9 mouse cellular contexts compared by ENCODE assay signal in the genomic region with DNA sequence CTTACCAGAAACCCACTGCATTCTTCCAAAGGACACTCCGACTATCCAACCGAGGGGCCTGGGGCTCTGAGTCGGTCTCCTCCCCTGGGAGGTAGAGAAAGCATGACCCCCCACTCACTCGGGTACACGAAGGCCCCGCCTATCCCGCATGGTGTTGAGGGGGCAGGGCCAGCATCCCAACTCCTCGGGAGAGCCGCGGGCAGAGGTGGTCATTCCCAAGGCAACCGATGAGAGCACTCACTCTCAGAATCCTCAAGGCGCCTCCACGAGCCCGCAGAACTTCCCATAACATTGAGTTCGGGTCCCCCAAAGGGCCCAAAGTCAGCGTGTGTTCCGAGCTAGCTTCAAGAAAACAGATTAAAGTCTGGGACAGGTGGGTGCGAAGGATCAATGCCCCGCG. TPM values are rescaled to one million over a fixed set of nuclear protein-coding genes. Genes with fewer than 3 reads are reported as not detected.
DNase-seq lines count a peak whose midpoint lies in the region; ATAC-seq and TF ChIP-seq lines count a peak whose summit lies in the region.
"Had no signal": no experiment of that assay in that cellular context is flagged by ENCODE, and none has a peak within 500 bp of the region (broad histone marks: within the 10 kb centered on the region; RNA-seq: fewer than 3 reads in every experiment).

No protein-coding gene starts in this region.

- H3K4me3 ChIP-seq in kidney, adult 2 months (ENCODE audit: insufficient read depth, low read depth, low read length), result peak overlapping the region; percentile 75
- peak overlapping the region; percentile 37 for H3K4me3 ChIP-seq in embryonic facial prominence, embryonic 11.5 days (ENCODE audit: low read depth, low read length)
- H3K4me3 ChIP-seq in hindbrain, embryonic 16.5 days (ENCODE audit: low read length), result peak overlapping the region; percentile 65
- peak overlapping the region; percentile 61 for H3K4me3 ChIP-seq in liver, embryonic 15.5 days (replicated peaks)
- peak overlapping the region; percentile 61 for H3K4me3 ChIP-seq in neural tube, embryonic 15.5 days (replicated peaks)

- peak overlapping the region; percentile 74; the same call in 1 of the 2 replicates for H3K27ac ChIP-seq in kidney, adult 2 months (ENCODE audit: insufficient read depth, low read depth, low read length)
- no peak overlapping the region for H3K27ac ChIP-seq in embryonic facial prominence, embryonic 11.5 days (replicated peaks; ENCODE audit: low read depth, low read length)
- peak overlapping the region; percentile 51; the same call in 1 of the 2 replicates for H3K27ac ChIP-seq in hindbrain, embryonic 16.5 days (ENCODE audit: low read depth, low read length)
- peak overlapping the region; percentile 68; the same call in 1 of the 2 replicates for H3K27ac ChIP-seq in liver, embryonic 15.5 days (replicated peaks)
- peak overlapping the region; percentile 91 for H3K27ac ChIP-seq in neural tube, embryonic 15.5 days (replicated peaks)

- H3K9ac ChIP-seq in embryonic facial prominence, embryonic 11.5 days (replicated peaks; ENCODE audit: low read length), result peak overlapping the region; percentile 59
- peak overlapping the region; percentile 72 for H3K9ac ChIP-seq in hindbrain, embryonic 16.5 days (ENCODE audit: low read depth, low read length)
- peak overlapping the region; percentile 25 for H3K9ac ChIP-seq in liver, embryonic 15.5 days
- H3K9ac ChIP-seq in neural tube, embryonic 15.5 days (replicated peaks), result peak overlapping the region; percentile 61

- no peaks in the 10 kb centered on the region for H3K27me3 ChIP-seq in kidney, adult 2 months (replicated peaks; ENCODE audit: control insufficient read depth, insufficient read depth, low read length)
- no peaks in the 10 kb centered on the region; the same call in 1 of the 2 replicates for H3K27me3 ChIP-seq in embryonic facial prominence, embryonic 11.5 days (ENCODE audit: control insufficient read depth, insufficient read depth, low read length)
- H3K27me3 ChIP-seq in hindbrain, embryonic 16.5 days (replicated peaks; ENCODE audit: control insufficient read depth, insufficient read depth, low read length), result no peaks in the 10 kb centered on the region
- H3K27me3 ChIP-seq in liver, embryonic 15.5 days, result peaks cover 15% of the 10 kb centered on the region; the same call in 1 of the 2 replicates
- H3K27me3 ChIP-seq in neural tube, embryonic 15.5 days (replicated peaks), result peaks cover 15% of the 10 kb centered on the region; the same call in 1 of the 2 replicates

- no peak for TF ChIP-seq CTCF in kidney, adult 2 months (conservative IDR thresholded peaks at IDR 0.05; ENCODE audit: insufficient read depth, insufficient read length, low read depth, low read length)

- no peaks in the 10 kb centered on the region for H3K4me1 ChIP-seq in kidney, adult 2 months (ENCODE audit: control insufficient read depth, insufficient read depth, low read length)
- no peaks in the 10 kb centered on the region; the same call in 1 of the 2 replicates for H3K4me1 ChIP-seq in embryonic facial prominence, embryonic 11.5 days (ENCODE audit: control insufficient read depth, insufficient read depth, low read length)
- H3K4me1 ChIP-seq in hindbrain, embryonic 16.5 days (ENCODE audit: control insufficient read depth, insufficient read depth, low read depth, low read length), result peaks cover 10% of the 10 kb centered on the region
- H3K4me1 ChIP-seq in liver, embryonic 15.5 days (replicated peaks), result peaks cover 25% of the 10 kb centered on the region
- H3K4me1 ChIP-seq in neural tube, embryonic 15.5 days, result peaks cover 34% of the 10 kb centered on the region

- no peak for TF ChIP-seq POLR2A in kidney, adult 2 months (IDR thresholded peaks at IDR 0.05; ENCODE audit: low read depth, low read length)

- no peaks in the 10 kb centered on the region for H3K36me3 ChIP-seq in kidney, adult 2 months (ENCODE audit: control insufficient read depth, insufficient read depth, low read length)
- H3K36me3 ChIP-seq in embryonic facial prominence, embryonic 11.5 days (replicated peaks; ENCODE audit: control insufficient read depth, insufficient read depth, low read depth, low read length), result no peaks in the 10 kb centered on the region
- H3K36me3 ChIP-seq in hindbrain, embryonic 16.5 days (ENCODE audit: control insufficient read depth, insufficient read depth, low read length), result peaks cover 5% of the 10 kb centered on the region
- peaks cover 12% of the 10 kb centered on the region; the same call in 1 of the 2 replicates for H3K36me3 ChIP-seq in liver, embryonic 15.5 days (replicated peaks)
- H3K36me3 ChIP-seq in neural tube, embryonic 15.5 days, result peaks cover 11% of the 10 kb centered on the region; the same call in 1 of the 2 replicates

- no peaks in the 10 kb centered on the region for H3K9me3 ChIP-seq in embryonic facial prominence, embryonic 11.5 days (replicated peaks; ENCODE audit: control insufficient read depth, low read length)
- H3K9me3 ChIP-seq in hindbrain, embryonic 16.5 days (ENCODE audit: control insufficient read depth, low read length), result no peaks in the 10 kb centered on the region
- H3K9me3 ChIP-seq in liver, embryonic 15.5 days (replicated peaks), result no peaks in the 10 kb centered on the region
- H3K9me3 ChIP-seq in neural tube, embryonic 15.5 days (replicated peaks), result no peaks in the 10 kb centered on the region

- ATAC-seq in embryonic facial prominence, embryonic 11.5 days (replicated peaks; ENCODE audit: insufficient number of reproducible peaks, low FRiP score, low TSS enrichment, low read depth), result peak; percentile 54
- peak; percentile 48 for ATAC-seq in hindbrain, embryonic 16.5 days
- peak; percentile 20; the same call in 1 of the 2 replicates for ATAC-seq in liver, embryonic 15.5 days (ENCODE audit: insufficient read depth)
- peak; percentile 63 for ATAC-seq in neural tube, embryonic 15.5 days (ENCODE audit: low FRiP score)

- WGBS in kidney, adult 2 months, result 2% methylated on average over 20 of the region's 20 CpGs
- WGBS in embryonic facial prominence, embryonic 11.5 days, result 2% methylated on average over 20 of the region's 20 CpGs
- 2% methylated on average over 19 of the region's 20 CpGs for WGBS in hindbrain, embryonic 16.5 days
- WGBS in liver, embryonic 15.5 days (ENCODE audit: insufficient replicate concordance), result 6% methylated on average over 20 of the region's 20 CpGs
- WGBS in neural tube, embryonic 15.5 days, result 1% methylated on average over 20 of the region's 20 CpGs

- no peak for DNase-seq in kidney, adult 2 months
- no peak for DNase-seq in kidney, adult 18-20 months
- DNase-seq in ZHBTc4 (ENCODE audit: low read depth, low spot score), result peak; percentile 55
- peak; percentile 61 for DNase-seq in embryonic facial prominence, embryonic 11.5 days (ENCODE audit: low spot score)
- no peak for DNase-seq in left cerebral cortex, adult 8-10 months (ENCODE audit: low spot score in 2 of 2)

- peak overlapping the region; percentile 65 for H3K4me2 ChIP-seq in embryonic facial prominence, embryonic 11.5 days (ENCODE audit: low read depth, low read length)
- H3K4me2 ChIP-seq in hindbrain, embryonic 16.5 days (ENCODE audit: low read length), result peak overlapping the region; percentile 74
- H3K4me2 ChIP-seq in liver, embryonic 15.5 days, result peak overlapping the region; percentile 89
- peak overlapping the region; percentile 87 for H3K4me2 ChIP-seq in neural tube, embryonic 15.5 days

RNA-seq across cellular contexts. Expression of a gene that starts 2.0 kb away (rescaled TPM):
- polyA plus RNA-seq in kidney, adult 2 months (2012; rRNA removed), result 1.2 and 1.5 TPM in 2 replicates
- 0.52 and 0.72 TPM in 2 replicates for polyA plus RNA-seq in embryonic facial prominence, embryonic 11.5 days (2014; fragmentation: Nextera tagmentation; extraction: Ambion mirVana)
- 0.36 and 0.88 TPM in 2 replicates for polyA plus RNA-seq in hindbrain, embryonic 16.5 days (2015; fragmentation: Nextera tagmentation; extraction: Ambion mirVana)
- polyA plus RNA-seq in liver, embryonic 15.5 days (2015; fragmentation: Nextera tagmentation; extraction: Ambion mirVana), result 2.3 and 2.5 TPM in 2 replicates
- polyA plus RNA-seq in neural tube, embryonic 15.5 days (2015; fragmentation: Nextera tagmentation; extraction: Ambion mirVana), result 0.22 and 1.3 TPM in 2 replicates
- 1 to 10 TPM in 2 of 4 experiments, under 1 TPM in 2; 0.63 to 1.4 (median 1.0) TPM for total RNA-seq in left cerebral cortex, adult 8-10 months (2022)

RNA-seq across cellular contexts. Expression of a gene that starts 2.9 kb away (rescaled TPM):
- polyA plus RNA-seq in kidney, adult 2 months (2012; rRNA removed), result 117 and 120 TPM in 2 replicates
- 24.4 and 26.8 TPM in 2 replicates for polyA plus RNA-seq in embryonic facial prominence, embryonic 11.5 days (2014; fragmentation: Nextera tagmentation; extraction: Ambion mirVana)
- 37.1 and 38.9 TPM in 2 replicates for polyA plus RNA-seq in hindbrain, embryonic 16.5 days (2015; fragmentation: Nextera tagmentation; extraction: Ambion mirVana)
- polyA plus RNA-seq in liver, embryonic 15.5 days (2015; fragmentation: Nextera tagmentation; extraction: Ambion mirVana), result 11.9 and 12.6 TPM in 2 replicates
- 32.6 and 32.7 TPM in 2 replicates for polyA plus RNA-seq in neural tube, embryonic 15.5 days (2015; fragmentation: Nextera tagmentation; extraction: Ambion mirVana)
- 10 to 100 TPM; 28.5 to 49.0 (median 38.7) TPM for total RNA-seq in left cerebral cortex, adult 8-10 months (2022)

RNA-seq across cellular contexts. Expression of a gene that starts 12.0 kb away (rescaled TPM):
- 0.13 TPM in 1 of 2 replicates, not detected in the other for polyA plus RNA-seq in kidney, adult 2 months (2012; rRNA removed)
- not detected in 2 replicates for polyA plus RNA-seq in embryonic facial prominence, embryonic 11.5 days (2014; fragmentation: Nextera tagmentation; extraction: Ambion mirVana)
- polyA plus RNA-seq in hindbrain, embryonic 16.5 days (2015; fragmentation: Nextera tagmentation; extraction: Ambion mirVana), result not detected in 2 replicates
- polyA plus RNA-seq in liver, embryonic 15.5 days (2015; fragmentation: Nextera tagmentation; extraction: Ambion mirVana), result 0.12 and 0.18 TPM in 2 replicates
- not detected in 2 replicates for polyA plus RNA-seq in neural tube, embryonic 15.5 days (2015; fragmentation: Nextera tagmentation; extraction: Ambion mirVana)
- total RNA-seq in left cerebral cortex, adult 8-10 months (2022), result not detected
- total RNA-seq: layer of hippocampus, postnatal 10 days had no signal

RNA-seq across cellular contexts. Expression of a gene that starts 16.5 kb away (rescaled TPM):
- 105 TPM in 2 replicates for polyA plus RNA-seq in kidney, adult 2 months (2012; rRNA removed)
- 177 and 184 TPM in 2 replicates for polyA plus RNA-seq in embryonic facial prominence, embryonic 11.5 days (2014; fragmentation: Nextera tagmentation; extraction: Ambion mirVana)
- 172 and 174 TPM in 2 replicates for polyA plus RNA-seq in hindbrain, embryonic 16.5 days (2015; fragmentation: Nextera tagmentation; extraction: Ambion mirVana)
- 79.3 and 86.2 TPM in 2 replicates for polyA plus RNA-seq in liver, embryonic 15.5 days (2015; fragmentation: Nextera tagmentation; extraction: Ambion mirVana)
- 178 and 194 TPM in 2 replicates for polyA plus RNA-seq in neural tube, embryonic 15.5 days (2015; fragmentation: Nextera tagmentation; extraction: Ambion mirVana)
- total RNA-seq in left cerebral cortex, adult 8-10 months (2022), result 100 to 1,000 TPM; 173 to 189 (median 180) TPM

RNA-seq across cellular contexts. Expression of a gene that starts 47.9 kb away (rescaled TPM):
- 29.2 and 36.4 TPM in 2 replicates for polyA plus RNA-seq in kidney, adult 2 months (2012; rRNA removed)
- polyA plus RNA-seq in embryonic facial prominence, embryonic 11.5 days (2014; fragmentation: Nextera tagmentation; extraction: Ambion mirVana), result 3.4 and 4.3 TPM in 2 replicates
- 14.8 and 15.6 TPM in 2 replicates for polyA plus RNA-seq in hindbrain, embryonic 16.5 days (2015; fragmentation: Nextera tagmentation; extraction: Ambion mirVana)
- 3.7 and 4.6 TPM in 2 replicates for polyA plus RNA-seq in liver, embryonic 15.5 days (2015; fragmentation: Nextera tagmentation; extraction: Ambion mirVana)
- 12.4 and 13.9 TPM in 2 replicates for polyA plus RNA-seq in neural tube, embryonic 15.5 days (2015; fragmentation: Nextera tagmentation; extraction: Ambion mirVana)
- 10 to 100 TPM; 15.3 to 22.6 (median 17.7) TPM for total RNA-seq in left cerebral cortex, adult 8-10 months (2022)

Comparison
In these comparisons a context has a peak if more than half of its experiments do, and no peak if none do; other contexts are left out.
1. DNase-seq: peak in ZHBTc4 (single experiment) and embryonic facial prominence, embryonic 11.5 days (single experiment); none in kidney, adult 2 months (single experiment), kidney, adult 18-20 months (single experiment) and left cerebral cortex, adult 8-10 months (0 of 2).
2. Peak in every context shown above with its lines, with median percentiles within 50 percentile points of each other: H3K4me3 ChIP-seq, ATAC-seq, H3K4me2 ChIP-seq and H3K9ac ChIP-seq.